Mouse (Mus musculus): ENCODE measurements around the gene Lgr5. TPM values are rescaled to one million over a fixed set of nuclear protein-coding genes. Genes with fewer than 3 reads are reported as not detected.

Lgr5 gene
- total and polyA plus RNA-seq, 3 experiments = not detected

GRCm38 (mm10) chr10:115571734-115572440 lies 15.7 kb downstream of the Lgr5 start:
- no peaks in the 10 kb centered on the region for H3K79me2 ChIP-seq (replicated peaks; ENCODE audit: control insufficient read depth, extremely low read depth, insufficient read depth, poor library complexity, severe bottlenecking)
- no peak for TF ChIP-seq E2F4 (IDR thresholded peaks at IDR 0.05; ENCODE audit: insufficient replicate concordance, low read depth, low read length)
- no peak for TF ChIP-seq IRF4 (IDR thresholded peaks at IDR 0.05; ENCODE audit: low read depth, low read length)
- TF ChIP-seq GABPA (IDR thresholded peaks at IDR 0.05; ENCODE audit: insufficient replicate concordance, low read depth, low read length) = no peak
- TF ChIP-seq RAD21 (IDR thresholded peaks at IDR 0.05; ENCODE audit: low read depth, low read length) = no peak
- no peak for TF ChIP-seq CTCF (conservative IDR thresholded peaks at IDR 0.05 in 1 of 2, IDR thresholded peaks at IDR 0.05 in 1 of 2; ENCODE audit: low read depth in 2 of 2, low read length in 2 of 2)
- no peak for TF ChIP-seq MYC (IDR thresholded peaks at IDR 0.05; ENCODE audit: low read depth, low read length)
- TF ChIP-seq TCF12 (IDR thresholded peaks at IDR 0.05; ENCODE audit: low read depth, low read length) = no peak
- no peak for TF ChIP-seq SIN3A (IDR thresholded peaks at IDR 0.05; ENCODE audit: low read length)
- TF ChIP-seq ZMIZ1 (IDR thresholded peaks at IDR 0.05; ENCODE audit: low read depth, low read length) = no peak
- no peak for TF ChIP-seq USF1 (IDR thresholded peaks at IDR 0.05; ENCODE audit: low read depth, low read length)
- TF ChIP-seq KAT2A (IDR thresholded peaks at IDR 0.05; ENCODE audit: insufficient replicate concordance, low read length) = no peak
- no peak for TF ChIP-seq MEF2A (IDR thresholded peaks at IDR 0.05; ENCODE audit: borderline replicate concordance, low read depth, low read length)
- no peak for TF ChIP-seq CHD1 (IDR thresholded peaks at IDR 0.05; ENCODE audit: low read depth, low read length)
- TF ChIP-seq ZKSCAN1 (IDR thresholded peaks at IDR 0.05; ENCODE audit: borderline replicate concordance, low read depth, low read length) = no peak
- no peak for TF ChIP-seq MXI1 (IDR thresholded peaks at IDR 0.05; ENCODE audit: low read depth, low read length)
- dilution Hi-C loops (cut with MboI; ENCODE audit: extremely low pct_ligation_motif_present, extremely low pct_unique_long_range_greater_than_20kb, low sequenced_read_pairs) = no loop called here
- in situ Hi-C loops (cut with MboI; ENCODE audit: low pct_ligation_motif_present, low pct_unique_long_range_greater_than_20kb, low sequenced_read_pairs) = no loop called here
- no peak overlapping the region for H3K9ac ChIP-seq (ENCODE audit: insufficient read depth, low read depth)
- H3K4me2 ChIP-seq (ENCODE audit: insufficient read depth, low read depth, poor library complexity, severe bottlenecking) = no peak overlapping the region
- H3K27me3 ChIP-seq (replicated peaks) = no peaks in the 10 kb centered on the region
- no peaks in the 10 kb centered on the region for H3K9me3 ChIP-seq (replicated peaks; ENCODE audit: low read length)
- no peaks in the 10 kb centered on the region for H3K4me1 ChIP-seq (ENCODE audit: control insufficient read depth in 1 of 2, insufficient read depth in 2 of 2)
- H3K4me3 ChIP-seq (replicated peaks in 1 of 3; ENCODE audit: low read depth in 2 of 3, low read length in 2 of 3, poor library complexity in 1 of 3) = no peak overlapping the region
- no peak overlapping the region for H3K27ac ChIP-seq (ENCODE audit: insufficient read depth, low read depth)
- no peaks in the 10 kb centered on the region for H3K36me3 ChIP-seq (replicated peaks in 1 of 2; ENCODE audit: control insufficient read depth in 1 of 2, insufficient read depth in 1 of 2, low read length in 1 of 2)
- no peak for DNase-seq (ENCODE audit: extremely low read depth)

GRCm38 (mm10) chr10:115571317-115571716 lies 16.3 kb downstream of the Lgr5 start:
- no peak overlapping the region for H3K4me2 ChIP-seq (ENCODE audit: insufficient read depth, low read depth, poor library complexity, severe bottlenecking)
- H3K4me3 ChIP-seq (replicated peaks in 1 of 3; ENCODE audit: low read depth in 2 of 3, low read length in 2 of 3, poor library complexity in 1 of 3) = no peak overlapping the region
- H3K4me1 ChIP-seq (ENCODE audit: control insufficient read depth in 1 of 2, insufficient read depth in 2 of 2) = no peaks in the 10 kb centered on the region
- no peaks in the 10 kb centered on the region for H3K79me2 ChIP-seq (replicated peaks; ENCODE audit: control insufficient read depth, extremely low read depth, insufficient read depth, poor library complexity, severe bottlenecking)
- no peak overlapping the region for H3K9ac ChIP-seq (ENCODE audit: insufficient read depth, low read depth)
- no peak overlapping the region for H3K27ac ChIP-seq (ENCODE audit: insufficient read depth, low read depth)
- no peak for TF ChIP-seq ZC3H11A (IDR thresholded peaks at IDR 0.05; ENCODE audit: low read depth, low read length)
- no peak for TF ChIP-seq RAD21 (IDR thresholded peaks at IDR 0.05; ENCODE audit: low read depth, low read length)
- no peak for TF ChIP-seq SIN3A (IDR thresholded peaks at IDR 0.05; ENCODE audit: low read length)
- no peak for TF ChIP-seq EP300 (IDR thresholded peaks at IDR 0.05; ENCODE audit: low read length)
- TF ChIP-seq RCOR1 (conservative IDR thresholded peaks at IDR 0.05; ENCODE audit: low read depth, low read length) = no peak
- no peak for TF ChIP-seq TBP (conservative IDR thresholded peaks at IDR 0.05; ENCODE audit: low read depth, low read length)
- TF ChIP-seq ZNF384 (IDR thresholded peaks at IDR 0.05; ENCODE audit: low read depth, low read length) = no peak
- no peak for TF ChIP-seq POLR2A (IDR thresholded peaks at IDR 0.05; ENCODE audit: low read depth, low read length)
- no peak for TF ChIP-seq CHD1 (IDR thresholded peaks at IDR 0.05; ENCODE audit: low read depth, low read length)
- no peak for TF ChIP-seq HCFC1 (IDR thresholded peaks at IDR 0.05; ENCODE audit: low read depth, low read length)
- no peak for TF ChIP-seq ZKSCAN1 (IDR thresholded peaks at IDR 0.05; ENCODE audit: borderline replicate concordance, low read depth, low read length)
- TF ChIP-seq KAT2A (IDR thresholded peaks at IDR 0.05; ENCODE audit: insufficient replicate concordance, low read length) = no peak
- no peak for TF ChIP-seq ELF1 (IDR thresholded peaks at IDR 0.05; ENCODE audit: low read depth, low read length)
- no peak for TF ChIP-seq JUN (IDR thresholded peaks at IDR 0.05; ENCODE audit: insufficient read depth, low read depth, low read length)
- no peak for TF ChIP-seq ZMIZ1 (IDR thresholded peaks at IDR 0.05; ENCODE audit: low read depth, low read length)
- no peak for TF ChIP-seq SMC3 (IDR thresholded peaks at IDR 0.05; ENCODE audit: low read depth, low read length)
- no peak for TF ChIP-seq MAZ (IDR thresholded peaks at IDR 0.05; ENCODE audit: low read depth, low read length)
- no peak for TF ChIP-seq E2F4 (IDR thresholded peaks at IDR 0.05; ENCODE audit: insufficient replicate concordance, low read depth, low read length)
- no peak for TF ChIP-seq MXI1 (IDR thresholded peaks at IDR 0.05; ENCODE audit: low read depth, low read length)
- TF ChIP-seq POLR2AphosphoS2 (IDR thresholded peaks at IDR 0.05; ENCODE audit: low read depth, low read length) = no peak
- dilution Hi-C loops (cut with MboI; ENCODE audit: extremely low pct_ligation_motif_present, extremely low pct_unique_long_range_greater_than_20kb, low sequenced_read_pairs) (no loop called here), in situ Hi-C loops (cut with MboI; ENCODE audit: low pct_ligation_motif_present, low pct_unique_long_range_greater_than_20kb, low sequenced_read_pairs) (no loop called here)
- H3K27me3 ChIP-seq (replicated peaks) = no peaks in the 10 kb centered on the region
- no peaks in the 10 kb centered on the region for H3K9me3 ChIP-seq (replicated peaks; ENCODE audit: low read length)
- DNase-seq (ENCODE audit: extremely low read depth) = no peak
- no peaks in the 10 kb centered on the region for H3K36me3 ChIP-seq (replicated peaks in 1 of 2; ENCODE audit: control insufficient read depth in 1 of 2, insufficient read depth in 1 of 2, low read length in 1 of 2)

All from CH12.LX (cell line).